In the genomic region with DNA sequence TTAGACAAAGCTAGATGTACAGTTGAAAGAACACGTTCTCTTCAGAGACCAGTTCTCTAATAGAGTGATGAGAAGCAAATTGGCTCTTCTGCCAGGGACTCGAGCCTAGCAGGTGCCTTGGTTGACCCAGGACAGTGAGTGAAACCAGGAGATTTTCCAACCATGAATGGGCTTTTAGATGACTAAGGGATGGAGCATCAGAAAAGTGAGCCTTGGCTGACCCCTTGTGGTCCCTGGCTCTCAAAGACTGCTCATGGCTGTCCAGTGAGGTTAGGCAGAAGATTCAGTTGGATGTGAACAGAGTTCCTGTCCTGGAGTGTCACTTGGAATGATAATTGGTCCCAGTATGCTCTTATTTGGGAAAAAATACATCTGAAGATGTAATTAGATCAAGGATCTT, we compare ENCODE assay signal across 9 mouse cellular contexts.
DNase-seq lines count a peak whose midpoint lies in the region; ATAC-seq lines count a peak whose summit lies in the region.
"Had no signal": no experiment of that assay in that cellular context is flagged by ENCODE, and none has a peak within 500 bp of the region (broad histone marks: within the 10 kb centered on the region; RNA-seq: fewer than 3 reads in every experiment).

No protein-coding gene starts in this region.

- H3K27ac ChIP-seq in hindbrain, embryonic 11.5 days (ENCODE audit: low read depth, low read length): no peak overlapping the region
- H3K27ac ChIP-seq in hindbrain, embryonic 12.5 days: no peak overlapping the region
- H3K27ac ChIP-seq: liver, embryonic 15.5 days had no signal

- no peaks in the 10 kb centered on the region for H3K27me3 ChIP-seq in hindbrain, embryonic 11.5 days (ENCODE audit: control insufficient read depth, insufficient read depth, low read length)
- H3K27me3 ChIP-seq in hindbrain, embryonic 12.5 days: no peaks in the 10 kb centered on the region
- H3K27me3 ChIP-seq: liver, embryonic 15.5 days had no signal

- H3K4me1 ChIP-seq in hindbrain, embryonic 11.5 days (replicated peaks; ENCODE audit: control insufficient read depth, insufficient read depth, low read length): no peaks in the 10 kb centered on the region
- H3K4me1 ChIP-seq in hindbrain, embryonic 12.5 days: no peaks in the 10 kb centered on the region
- H3K4me1 ChIP-seq: liver, embryonic 15.5 days had no signal

- H3K9ac ChIP-seq in hindbrain, embryonic 11.5 days (ENCODE audit: low read depth, low read length): no peak overlapping the region
- no peak overlapping the region for H3K9ac ChIP-seq in hindbrain, embryonic 12.5 days
- H3K9ac ChIP-seq: liver, embryonic 15.5 days had no signal

- DNase-seq in hindbrain, embryonic 11.5 days (ENCODE audit: low spot score): peak; percentile 64
- peak; percentile 64 for DNase-seq in R1 (ENCODE audit: low read depth, low spot score)
- peak; percentile 44 to 73 for DNase-seq in cerebellum, postnatal 4 days (ENCODE audit: low spot score in 2 of 2)
- peak; percentile 21 to 54 for DNase-seq in gastrocnemius, postnatal 4 days (ENCODE audit: low spot score in 2 of 2)
- DNase-seq in layer of hippocampus, postnatal 10 days (ENCODE audit: low spot score in 2 of 2): peak; percentile 64 to 70
- peak; percentile 28 for DNase-seq in ovary, postnatal 14 days (ENCODE audit: low spot score)
- no peak for DNase-seq in spleen, postnatal 14 days (ENCODE audit: low spot score in 2 of 2)

- no peaks in the 10 kb centered on the region for H3K9me3 ChIP-seq in hindbrain, embryonic 11.5 days (ENCODE audit: control insufficient read depth, low read length)
- H3K9me3 ChIP-seq in hindbrain, embryonic 12.5 days (replicated peaks): no peaks in the 10 kb centered on the region
- H3K9me3 ChIP-seq: liver, embryonic 15.5 days had no signal

- no peaks in the 10 kb centered on the region for H3K36me3 ChIP-seq in hindbrain, embryonic 11.5 days (ENCODE audit: control insufficient read depth, insufficient read depth, low read length)
- no peaks in the 10 kb centered on the region for H3K36me3 ChIP-seq in hindbrain, embryonic 12.5 days
- H3K36me3 ChIP-seq: liver, embryonic 15.5 days had no signal

- WGBS in hindbrain, embryonic 11.5 days: 33% methylated on average over 2 of the region's 2 CpGs
- 40% methylated on average over 2 of the region's 2 CpGs for WGBS in hindbrain, embryonic 12.5 days

- H3K4me2 ChIP-seq in hindbrain, embryonic 11.5 days (replicated peaks; ENCODE audit: low read depth, low read length): no peak overlapping the region
- H3K4me2 ChIP-seq in hindbrain, embryonic 12.5 days (replicated peaks): no peak overlapping the region
- H3K4me2 ChIP-seq: liver, embryonic 15.5 days had no signal

- H3K4me3 ChIP-seq in hindbrain, embryonic 11.5 days (ENCODE audit: low read depth, low read length): no peak overlapping the region
- no peak overlapping the region for H3K4me3 ChIP-seq in hindbrain, embryonic 12.5 days
- H3K4me3 ChIP-seq: liver, embryonic 15.5 days had no signal

- no peak for ATAC-seq in hindbrain, embryonic 11.5 days (ENCODE audit: low FRiP score)
- no peak for ATAC-seq in hindbrain, embryonic 12.5 days (ENCODE audit: low FRiP score)

Comparison
In these comparisons a context has a peak if more than half of its experiments do, and no peak if none do; other contexts are left out.
1. DNase-seq: peak in hindbrain, embryonic 11.5 days (single experiment), R1 (single experiment), cerebellum, postnatal 4 days (2 of 2), gastrocnemius, postnatal 4 days (2 of 2), layer of hippocampus, postnatal 10 days (2 of 2) and ovary, postnatal 14 days (single experiment); none in spleen, postnatal 14 days (0 of 2).